In the genomic region with DNA sequence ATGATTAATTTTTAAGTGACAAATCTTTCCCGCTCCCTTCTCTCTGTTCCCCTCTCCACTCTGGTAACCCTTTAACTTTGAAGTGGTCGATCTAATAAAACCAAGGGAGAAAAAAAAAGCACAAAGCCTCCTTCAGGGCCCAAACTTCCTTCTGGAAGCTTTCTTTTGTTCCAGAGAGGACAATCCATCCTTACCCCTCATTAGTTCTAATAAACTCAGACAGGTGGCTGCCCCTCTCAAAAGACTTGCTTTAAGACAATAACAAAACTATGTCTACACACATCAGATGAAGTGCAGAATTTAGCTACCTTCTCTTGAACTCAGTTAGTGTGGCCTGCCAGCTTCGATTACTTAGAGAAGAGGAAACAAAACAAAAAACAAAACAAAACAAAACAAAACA, we compare ENCODE assay signal across 18 mouse cellular contexts.
DNase-seq lines count a peak whose midpoint lies in the region; ATAC-seq and TF ChIP-seq lines count a peak whose summit lies in the region.
"Had no signal": no experiment of that assay in that cellular context is flagged by ENCODE, and none has a peak within 500 bp of the region (broad histone marks: within the 10 kb centered on the region; RNA-seq: fewer than 3 reads in every experiment).

No protein-coding gene starts in this region.

- peaks cover 4% of the 10 kb centered on the region; the same call in 1 of the 2 replicates for H3K4me1 ChIP-seq in kidney, embryonic 15.5 days
- H3K4me1 ChIP-seq in kidney, adult 2 months (ENCODE audit: control insufficient read depth, insufficient read depth, low read length), result no peaks in the 10 kb centered on the region
- H3K4me1 ChIP-seq in kidney, postnatal 0 days (replicated peaks; ENCODE audit: insufficient read depth, low read length), result peaks cover 6% of the 10 kb centered on the region; the same call in 1 of the 2 replicates

- DNase-seq in kidney, adult 2 months, result no peak
- DNase-seq in kidney, postnatal 0 days (ENCODE audit: low spot score), result no peak
- no peak for DNase-seq in kidney, postnatal 25 days
- DNase-seq in retina, postnatal 1 day, result peak; percentile 92
- DNase-seq: adrenal gland, adult 2 months; adrenal gland, postnatal 10 days; adrenal gland, postnatal 25 days; cerebellum, adult 11-12 months; cerebellum, adult 2 months; cerebellum, adult 9-10 months; cerebellum, postnatal 10 days; cerebellum, postnatal 25 days; forebrain, postnatal 0 days had no signal

- no peak overlapping the region for H3K4me2 ChIP-seq in kidney, embryonic 15.5 days
- H3K4me2 ChIP-seq in kidney, postnatal 0 days (ENCODE audit: low read length), result no peak overlapping the region
- H3K4me2 ChIP-seq: forebrain, embryonic 13.5 days; forebrain, embryonic 15.5 days had no signal

- no peaks in the 10 kb centered on the region for H3K36me3 ChIP-seq in kidney, embryonic 15.5 days
- no peaks in the 10 kb centered on the region for H3K36me3 ChIP-seq in kidney, adult 2 months (ENCODE audit: control insufficient read depth, insufficient read depth, low read length)
- H3K36me3 ChIP-seq in kidney, postnatal 0 days (ENCODE audit: insufficient read depth, low read length), result no peaks in the 10 kb centered on the region
- H3K36me3 ChIP-seq: embryonic facial prominence, embryonic 13.5 days; forebrain, embryonic 15.5 days had no signal

- peaks cover 3% of the 10 kb centered on the region; the same call in 1 of the 2 replicates for H3K9me3 ChIP-seq in kidney, embryonic 15.5 days (replicated peaks)
- H3K9me3 ChIP-seq in kidney, postnatal 0 days (replicated peaks; ENCODE audit: low read length), result no peaks in the 10 kb centered on the region
- H3K9me3 ChIP-seq: embryonic facial prominence, embryonic 13.5 days; forebrain, embryonic 15.5 days had no signal

- peak overlapping the region; percentile 16; the same call in 1 of the 2 replicates for H3K27ac ChIP-seq in kidney, embryonic 15.5 days
- no peak overlapping the region for H3K27ac ChIP-seq in kidney, adult 2 months (ENCODE audit: insufficient read depth, low read depth, low read length)
- H3K27ac ChIP-seq in kidney, postnatal 0 days, result peak overlapping the region; percentile 21; the same call in 1 of the 2 replicates
- H3K27ac ChIP-seq: embryonic facial prominence, embryonic 13.5 days; forebrain, embryonic 13.5 days; forebrain, embryonic 15.5 days had no signal

- no peak overlapping the region for H3K4me3 ChIP-seq in kidney, embryonic 15.5 days (replicated peaks)
- H3K4me3 ChIP-seq in kidney, adult 2 months (ENCODE audit: insufficient read depth, low read depth, low read length), result no peak overlapping the region
- no peak overlapping the region for H3K4me3 ChIP-seq in kidney, postnatal 0 days (replicated peaks; ENCODE audit: low read depth, low read length)
- H3K4me3 ChIP-seq: embryonic facial prominence, embryonic 13.5 days; forebrain, embryonic 13.5 days; forebrain, embryonic 15.5 days had no signal

- no peak for TF ChIP-seq CTCF in kidney, adult 2 months (conservative IDR thresholded peaks at IDR 0.05; ENCODE audit: insufficient read depth, insufficient read length, low read depth, low read length)
- TF ChIP-seq CTCF in kidney, postnatal 0 days (IDR thresholded peaks at IDR 0.05; ENCODE audit: low read depth), result no peak

- no peak for TF ChIP-seq POLR2A in kidney, adult 2 months (IDR thresholded peaks at IDR 0.05; ENCODE audit: low read depth, low read length)

- H3K27me3 ChIP-seq in kidney, embryonic 15.5 days, result no peaks in the 10 kb centered on the region
- no peaks in the 10 kb centered on the region for H3K27me3 ChIP-seq in kidney, adult 2 months (replicated peaks; ENCODE audit: control insufficient read depth, insufficient read depth, low read length)
- H3K27me3 ChIP-seq in kidney, postnatal 0 days (ENCODE audit: insufficient read depth, low read length), result no peaks in the 10 kb centered on the region
- H3K27me3 ChIP-seq: embryonic facial prominence, embryonic 13.5 days; forebrain, embryonic 13.5 days; forebrain, embryonic 15.5 days had no signal

- 41% methylated on average over 3 of the region's 3 CpGs for WGBS in kidney, embryonic 15.5 days
- 21% methylated on average over 3 of the region's 3 CpGs for WGBS in kidney, adult 2 months
- 30% methylated on average over 3 of the region's 3 CpGs for WGBS in kidney, postnatal 0 days

- no peak for ATAC-seq in kidney, embryonic 15.5 days (replicated peaks; ENCODE audit: low FRiP score)
- ATAC-seq in kidney, postnatal 0 days (replicated peaks; ENCODE audit: low FRiP score, low read depth), result no peak
- no peak for ATAC-seq in cerebellum, adult (ENCODE audit: insufficient number of reproducible peaks, low FRiP score, low TSS enrichment)

- H3K9ac ChIP-seq in kidney, embryonic 15.5 days, result no peak overlapping the region
- no peak overlapping the region for H3K9ac ChIP-seq in kidney, postnatal 0 days (ENCODE audit: low read depth, low read length)
- H3K9ac ChIP-seq: embryonic facial prominence, embryonic 13.5 days; forebrain, embryonic 13.5 days; forebrain, embryonic 15.5 days; forebrain, postnatal 0 days had no signal
